Mouse (Mus musculus) T-cell, adult 2 months (primary cell): Measurements from ENCODE around the gene Ripk1.

ENCODE experiments used
- DNase-seq: peaks from one replicate; pipeline ENCODE4 v3.0.0; 2022; ENCODE audit warnings: low spot score

The Ripk1 gene

GRCm38 (mm10) chr13:34076561-34077491, 74.7 kb downstream of the Ripk1 start:
- no peak for DNase-seq

- DNase-seq, result peak; percentile 88
These were observed 75.5 kb downstream of the Ripk1 start, which contains the start of gene Tubb2a for GRCm38 (mm10) chr13:34077492-34078271. TSS of gene Tubb2a (minus strand) at chr13:34078007.

- DNase-seq, result no peak
These were observed 76.5 kb downstream of the Ripk1 start for GRCm38 (mm10) chr13:34078500-34079280.

GRCm38 (mm10) chr13:34079801-34080200, 77.6 kb downstream of the Ripk1 start:
- no peak for DNase-seq

- no peak for DNase-seq
These were observed 79.8 kb downstream of the Ripk1 start for GRCm38 (mm10) chr13:34081926-34082325.

- DNase-seq, result no peak
These were observed 82.0 kb downstream of the Ripk1 start for GRCm38 (mm10) chr13:34084026-34084750.
